Mouse (Mus musculus): Measurements from ENCODE around the gene Cfap126. TPM values are rescaled to one million over a fixed set of nuclear protein-coding genes. Genes with fewer than 3 reads are reported as not detected.

Cfap126 gene
- polyA plus RNA-seq, 1 experiment from 2014 or later = 2.9 TPM

DNA sequence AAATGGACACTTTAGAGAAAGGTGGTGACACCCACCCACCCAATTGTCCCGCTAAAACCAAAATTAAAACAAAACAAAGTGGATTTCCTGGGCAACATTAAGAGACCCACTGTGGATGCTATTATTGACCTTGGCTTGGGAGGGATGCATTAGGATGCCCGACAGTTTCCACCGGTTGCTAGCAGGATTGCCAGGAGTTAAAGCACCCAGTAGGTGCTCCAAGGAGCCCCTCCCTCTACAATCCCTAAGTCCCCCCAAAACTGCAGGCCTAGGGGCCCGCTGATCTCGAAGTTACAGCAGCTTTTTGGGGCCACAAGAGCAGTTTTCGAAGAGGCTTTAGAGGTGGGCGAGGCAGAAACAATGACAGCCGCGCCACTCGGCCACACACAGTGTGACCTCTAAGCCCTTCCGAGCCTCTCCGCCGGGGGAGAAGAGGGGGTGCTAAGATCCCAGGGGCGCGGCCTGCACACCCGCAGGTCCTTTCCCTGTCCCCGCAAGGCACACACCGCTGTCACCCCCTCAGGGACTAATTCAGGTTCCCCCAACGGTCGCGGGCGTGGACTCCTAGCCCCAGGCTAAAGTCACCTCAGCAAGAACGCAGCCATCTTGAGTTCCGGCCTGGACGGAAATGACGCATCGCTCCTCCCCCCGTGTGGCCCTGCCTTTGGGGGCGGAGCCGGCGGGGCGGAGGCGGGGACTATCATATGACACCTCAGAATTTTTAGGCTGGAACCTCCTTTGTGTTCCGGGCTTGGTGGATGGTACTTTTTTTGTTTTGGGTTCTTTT is 36.4 kb downstream of the Cfap126 start, which contains the start of the genes Sdhc and Mpz:
Gene Sdhc (minus strand): TSS at position 630 of the 787 bp plus-strand sequence.
Gene Mpz (plus strand): TSS at position 738 of the 787 bp plus-strand sequence.
- H3K36me3 ChIP-seq = peaks cover 7% of the 10 kb centered on the region
- H3K9ac ChIP-seq = peak within 1 kb of the TSS; percentile 95
- peaks cover 26% of the 10 kb centered on the region for H3K4me1 ChIP-seq (replicated peaks)
- H3K27me3 ChIP-seq = peaks cover 7% of the 10 kb centered on the region; the same call in 1 of the 2 replicates
- no peaks in the 10 kb centered on the region for H3K9me3 ChIP-seq
- H3K27ac ChIP-seq (replicated peaks) = peak within 1 kb of the TSS; percentile 85
- peak within 1 kb of the TSS; percentile 93 for H3K4me2 ChIP-seq
- peak within 1 kb of the TSS; percentile 94 for H3K4me3 ChIP-seq
- WGBS = under 1% methylated on average over 34 of the region's 34 CpGs
- peak; percentile 98 for ATAC-seq (ENCODE audit: low read depth)

DNA sequence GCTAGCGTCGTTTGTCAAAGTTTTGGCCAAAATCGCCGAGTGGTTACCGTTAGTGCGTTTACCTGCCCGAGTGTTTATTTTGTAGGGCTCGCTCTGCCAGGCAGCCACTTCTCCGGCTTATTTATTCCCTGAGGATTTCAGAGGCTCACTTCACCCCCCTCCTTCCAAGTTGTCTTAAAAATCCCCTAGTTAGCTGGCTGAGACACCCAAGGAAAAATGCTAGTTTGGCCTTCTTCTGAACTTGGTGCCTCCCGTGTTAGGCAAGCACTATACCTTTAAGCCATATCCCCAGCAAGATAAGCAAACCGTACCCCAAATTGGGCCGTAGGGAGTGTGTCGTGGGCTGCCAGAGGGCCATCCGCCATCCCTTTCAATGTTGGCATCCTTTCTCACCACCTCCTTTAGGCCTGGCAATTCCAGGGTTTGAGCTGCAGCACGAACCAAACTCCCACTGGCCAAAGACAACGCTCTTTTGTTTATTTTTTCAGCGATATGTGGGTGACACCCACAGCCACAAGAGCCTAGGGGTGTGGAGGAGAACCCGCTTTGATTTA is 37.2 kb downstream of the Cfap126 start:
- peak overlapping the region; percentile 93 for H3K4me2 ChIP-seq
- H3K27me3 ChIP-seq = peaks cover 10% of the 10 kb centered on the region
- ATAC-seq (ENCODE audit: low read depth) = peak; percentile 40
- H3K9ac ChIP-seq = peak overlapping the region; percentile 95
- peak overlapping the region; percentile 94 for H3K4me3 ChIP-seq
- H3K9me3 ChIP-seq = no peaks in the 10 kb centered on the region
- peak overlapping the region; percentile 85 for H3K27ac ChIP-seq (replicated peaks)
- H3K36me3 ChIP-seq = peaks cover 2% of the 10 kb centered on the region; the same call in 1 of the 2 replicates
- whole genome bisulfite sequencing = 7% methylated on average over 18 of the region's 18 CpGs
- H3K4me1 ChIP-seq (replicated peaks) = peaks cover 26% of the 10 kb centered on the region

DNA sequence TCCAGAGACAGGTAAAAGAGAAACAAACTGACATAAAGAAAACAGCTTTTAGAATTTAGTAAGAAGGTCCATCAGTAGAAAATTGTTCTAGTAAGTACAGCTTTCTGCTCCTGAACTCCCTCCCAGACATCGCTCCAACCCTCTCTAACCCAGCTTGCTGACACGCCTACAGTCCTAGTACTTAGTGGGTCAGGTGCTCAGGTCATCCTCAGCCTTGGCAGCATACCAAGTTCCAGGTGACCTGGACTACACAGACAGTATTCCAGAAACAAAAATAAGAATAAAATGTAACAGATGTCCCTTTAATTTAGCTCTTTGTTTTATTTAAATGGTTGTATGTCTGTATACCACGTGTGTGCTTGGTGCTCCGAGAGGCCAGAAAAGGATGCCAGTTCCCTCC is 38.2 kb downstream of the Cfap126 start:
- no peak overlapping the region for H3K9ac ChIP-seq
- H3K27me3 ChIP-seq = peaks cover 20% of the 10 kb centered on the region
- H3K27ac ChIP-seq (replicated peaks) = no peak overlapping the region
- H3K4me2 ChIP-seq = no peak overlapping the region
- H3K36me3 ChIP-seq = no peaks in the 10 kb centered on the region
- no peaks in the 10 kb centered on the region for H3K9me3 ChIP-seq
- no peak for ATAC-seq (ENCODE audit: low read depth)
- 82% methylated on average over 4 of the region's 4 CpGs for whole genome bisulfite sequencing
- no peak overlapping the region for H3K4me3 ChIP-seq
- H3K4me1 ChIP-seq (replicated peaks) = peaks cover 26% of the 10 kb centered on the region

DNA sequence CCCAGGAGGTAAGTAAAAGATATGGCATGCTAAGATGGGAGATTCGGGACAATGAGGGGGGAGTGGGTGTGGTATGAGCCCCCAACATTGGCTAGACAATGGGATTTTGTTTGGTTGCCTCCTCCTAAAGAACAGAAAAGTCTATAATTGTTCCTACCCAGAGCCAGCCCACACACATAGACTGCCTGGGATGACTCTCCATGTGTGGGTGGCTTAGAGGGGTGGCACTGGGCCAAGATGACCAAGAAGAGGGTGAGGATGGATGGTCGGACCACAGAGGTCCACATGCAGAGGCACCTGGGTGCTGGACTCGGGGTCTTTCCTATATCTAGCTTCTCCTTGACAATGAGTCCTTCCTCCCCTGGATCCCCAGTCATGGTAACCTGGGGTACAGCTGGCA is 42.9 kb downstream of the Cfap126 start:
- no peak for ATAC-seq (ENCODE audit: low read depth)
- Histone ChIP-seq H3K4me1 (replicated peaks) (peaks cover 9% of the 10 kb centered on the region; the same call in 1 of the 2 replicates), H3K36me3 (no peaks in the 10 kb centered on the region), H3K4me2 (peak overlapping the region; percentile 14; the same call in 1 of the 2 replicates), H3K27ac (replicated peaks) (no peak overlapping the region), H3K9me3 (no peaks in the 10 kb centered on the region), H3K4me3 (peak overlapping the region; percentile 2), H3K27me3 (peaks cover 55% of the 10 kb centered on the region), H3K9ac (no peak overlapping the region)
- WGBS = 62% methylated on average over 3 of the region's 3 CpGs

DNA sequence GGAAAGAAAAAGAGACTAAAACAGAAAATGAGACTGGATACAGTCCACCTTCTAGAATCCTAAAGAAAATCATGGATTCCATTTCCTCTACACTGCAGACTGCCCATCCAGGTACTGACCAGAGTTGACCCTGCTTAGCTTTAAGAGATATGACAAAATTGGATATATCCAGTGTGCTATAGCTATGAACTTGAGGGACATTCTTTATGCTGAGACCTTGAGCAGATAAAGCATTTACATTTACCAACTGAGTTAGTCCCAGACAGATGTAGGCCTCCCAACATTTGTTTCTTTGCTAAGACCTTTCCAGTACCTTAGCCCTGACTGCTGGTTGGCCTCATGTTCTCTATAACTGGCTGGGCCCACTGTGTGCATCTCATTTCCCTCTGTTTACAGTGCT is 44.2 kb downstream of the Cfap126 start:
- H3K27ac ChIP-seq (replicated peaks) = no peak overlapping the region
- no peak overlapping the region for H3K9ac ChIP-seq
- H3K4me3 ChIP-seq = no peak overlapping the region
- no peaks in the 10 kb centered on the region for H3K36me3 ChIP-seq
- H3K9me3 ChIP-seq = no peaks in the 10 kb centered on the region
- peaks cover 9% of the 10 kb centered on the region; the same call in 1 of the 2 replicates for H3K4me1 ChIP-seq (replicated peaks)
- no peak for ATAC-seq (ENCODE audit: low read depth)
- H3K4me2 ChIP-seq = no peak overlapping the region
- peaks cover 52% of the 10 kb centered on the region for H3K27me3 ChIP-seq

DNA sequence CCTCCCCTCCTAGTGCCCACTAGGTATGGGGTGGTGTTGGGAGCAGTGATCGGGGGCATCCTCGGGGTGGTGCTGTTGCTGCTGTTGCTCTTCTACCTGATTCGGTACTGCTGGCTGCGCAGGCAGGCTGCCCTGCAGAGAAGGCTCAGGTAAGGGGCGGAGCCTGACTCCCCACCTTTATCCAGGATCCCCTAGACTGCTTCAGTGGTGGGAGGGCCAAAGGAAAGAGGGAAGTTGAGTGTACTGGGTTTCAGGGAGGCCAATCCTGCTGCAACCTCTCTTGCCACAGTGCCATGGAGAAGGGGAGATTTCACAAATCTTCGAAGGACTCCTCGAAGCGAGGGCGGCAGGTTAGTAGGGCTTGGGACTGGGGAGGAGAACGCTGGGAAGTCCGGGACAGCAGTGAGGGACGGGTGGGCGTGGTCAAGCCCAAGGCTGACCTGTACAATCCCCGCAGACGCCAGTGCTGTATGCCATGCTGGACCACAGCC is 45.8 kb downstream of the Cfap126 start:
- peak overlapping the region; percentile 46 for H3K4me2 ChIP-seq
- H3K9ac ChIP-seq = 0 out of 2 replicates have a peak overlapping the region, but pooled peaks have one; percentile 12
- H3K27ac ChIP-seq (replicated peaks) = no peak overlapping the region
- WGBS = 5% methylated on average over 15 of the region's 15 CpGs
- H3K4me3 ChIP-seq = peak overlapping the region; percentile 17
- H3K27me3 ChIP-seq = peaks cover 52% of the 10 kb centered on the region
- no peaks in the 10 kb centered on the region for H3K36me3 ChIP-seq
- H3K4me1 ChIP-seq (replicated peaks) = peaks cover 9% of the 10 kb centered on the region; the same call in 1 of the 2 replicates
- no peak for ATAC-seq (ENCODE audit: low read depth)
- no peaks in the 10 kb centered on the region for H3K9me3 ChIP-seq

DNA sequence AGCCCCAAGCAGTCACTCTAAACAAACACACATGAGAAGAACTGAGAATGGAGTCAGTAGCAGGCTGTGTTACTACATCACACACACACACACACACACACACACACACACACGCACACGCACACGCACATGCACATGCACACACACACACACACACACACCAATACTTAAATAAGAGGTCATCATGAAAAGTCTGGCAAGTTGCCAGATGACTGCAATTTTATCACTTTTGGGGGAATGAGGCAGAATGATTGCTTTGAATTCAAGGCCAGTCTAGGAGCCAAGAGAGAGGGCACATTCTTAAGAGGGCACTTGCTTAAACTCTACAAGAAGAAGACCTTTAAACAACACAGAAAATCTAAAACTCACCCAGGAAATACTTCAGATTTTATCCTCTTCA is 48.8 kb downstream of the Cfap126 start:
- Histone ChIP-seq H3K27ac (replicated peaks) (no peak overlapping the region), H3K27me3 (peaks cover 32% of the 10 kb centered on the region), H3K36me3 (no peaks in the 10 kb centered on the region), H3K9me3 (no peaks in the 10 kb centered on the region), H3K4me3 (no peak overlapping the region), H3K9ac (no peak overlapping the region), H3K4me1 (replicated peaks) (peaks cover 9% of the 10 kb centered on the region; the same call in 1 of the 2 replicates), H3K4me2 (no peak overlapping the region)
- WGBS = 93% methylated on average over 3 of the region's 3 CpGs
- ATAC-seq (ENCODE audit: low read depth) = no peak

DNA sequence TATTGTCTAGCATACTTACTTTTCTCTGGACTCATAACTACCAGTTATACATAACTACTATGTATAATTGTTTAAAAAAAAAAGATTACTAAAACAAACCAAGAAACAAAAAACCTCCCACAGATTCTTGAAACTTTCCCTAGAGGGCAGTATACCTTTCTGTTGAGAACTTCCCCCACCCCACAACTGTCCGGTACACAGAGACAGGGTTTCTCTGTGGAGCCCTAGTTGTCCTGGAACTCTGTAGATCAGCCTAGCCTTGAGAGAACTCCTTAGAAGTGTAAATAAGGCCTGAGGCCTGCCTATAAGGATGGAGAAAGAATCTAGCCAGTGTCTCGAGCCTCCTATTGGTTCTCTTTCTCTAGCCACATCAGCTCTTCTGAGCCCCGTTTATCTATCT is 50.5 kb downstream of the Cfap126 start:
- no peak for ATAC-seq (ENCODE audit: low read depth)
- Histone ChIP-seq H3K4me3 (no peak overlapping the region), H3K27me3 (peaks cover 15% of the 10 kb centered on the region), H3K27ac (replicated peaks) (no peak overlapping the region), H3K4me1 (replicated peaks) (peaks cover 9% of the 10 kb centered on the region; the same call in 1 of the 2 replicates), H3K4me2 (no peak overlapping the region), H3K36me3 (no peaks in the 10 kb centered on the region), H3K9ac (no peak overlapping the region), H3K9me3 (no peaks in the 10 kb centered on the region)
- 35% methylated on average over 3 of the region's 3 CpGs for WGBS

DNA sequence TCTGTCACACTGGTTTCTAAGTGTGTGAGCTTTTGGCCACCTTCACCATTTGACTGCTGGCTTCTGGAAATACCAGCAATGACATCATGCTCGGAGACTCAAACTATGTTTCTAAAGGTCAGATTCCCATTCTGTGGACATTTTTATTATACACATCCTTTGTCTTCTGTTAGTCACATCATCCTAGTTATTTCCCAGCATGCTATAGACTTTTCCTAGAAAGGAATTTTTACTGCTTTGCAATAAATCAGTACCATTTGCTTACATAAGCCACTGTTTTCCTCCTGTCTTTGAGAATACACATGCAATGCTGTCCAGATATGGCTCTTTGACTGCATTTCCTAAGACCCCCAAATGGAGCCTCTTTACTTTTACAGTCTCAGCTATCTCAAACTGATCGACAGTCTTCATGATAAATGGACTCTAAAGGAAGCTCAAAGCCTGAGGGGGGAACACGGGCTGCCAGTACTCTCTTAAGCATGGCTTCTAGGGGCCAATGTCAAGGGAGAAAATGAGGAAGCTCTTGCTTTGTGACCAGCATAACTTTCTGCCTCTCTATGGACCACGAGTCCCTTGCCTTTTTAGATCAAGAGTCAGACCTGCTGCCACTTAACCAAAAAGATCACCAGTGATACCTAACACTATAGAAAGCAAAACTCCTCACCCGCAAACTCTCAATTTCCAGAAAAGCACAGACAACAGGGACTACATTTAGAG is 52.1 kb downstream of the Cfap126 start:
- no peak for ATAC-seq (ENCODE audit: low read depth)
- Histone ChIP-seq H3K27ac (replicated peaks) (no peak overlapping the region), H3K36me3 (no peaks in the 10 kb centered on the region), H3K9ac (no peak overlapping the region), H3K4me2 (no peak overlapping the region), H3K27me3 (peaks cover under 1% of the 10 kb centered on the region), H3K9me3 (no peaks in the 10 kb centered on the region), H3K4me3 (no peak overlapping the region), H3K4me1 (replicated peaks) (no peaks in the 10 kb centered on the region)
- 73% methylated on average over 5 of the region's 5 CpGs for WGBS

DNA sequence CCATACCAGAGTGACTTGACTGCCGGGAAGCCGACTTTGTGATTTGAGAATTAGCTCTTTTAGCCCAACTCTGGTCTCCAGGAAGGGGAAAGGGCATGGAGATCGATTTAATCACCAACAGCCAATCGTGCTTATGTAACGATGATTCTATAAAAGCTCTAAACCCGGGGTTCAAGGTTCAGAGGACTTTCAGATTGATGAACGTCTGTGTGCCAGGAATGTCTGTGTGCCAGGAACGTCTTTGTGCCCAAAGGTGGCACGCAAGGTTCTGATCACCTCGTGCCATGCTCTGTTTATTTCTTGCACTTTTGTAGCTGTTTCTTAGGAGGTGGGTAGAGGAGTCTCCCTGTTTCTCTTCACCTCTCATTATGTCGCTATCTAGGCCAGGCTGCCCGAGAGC is 55.2 kb downstream of the Cfap126 start:
- Histone ChIP-seq H3K4me1 (replicated peaks) (no peaks in the 10 kb centered on the region), H3K9ac (no peak overlapping the region), H3K27ac (replicated peaks) (no peak overlapping the region), H3K4me3 (no peak overlapping the region), H3K27me3 (no peaks in the 10 kb centered on the region; the same call in 1 of the 2 replicates), H3K9me3 (no peaks in the 10 kb centered on the region), H3K4me2 (no peak overlapping the region), H3K36me3 (no peaks in the 10 kb centered on the region)
- no peak for ATAC-seq (ENCODE audit: low read depth)
- 90% methylated on average over 12 of the region's 12 CpGs for WGBS

DNA sequence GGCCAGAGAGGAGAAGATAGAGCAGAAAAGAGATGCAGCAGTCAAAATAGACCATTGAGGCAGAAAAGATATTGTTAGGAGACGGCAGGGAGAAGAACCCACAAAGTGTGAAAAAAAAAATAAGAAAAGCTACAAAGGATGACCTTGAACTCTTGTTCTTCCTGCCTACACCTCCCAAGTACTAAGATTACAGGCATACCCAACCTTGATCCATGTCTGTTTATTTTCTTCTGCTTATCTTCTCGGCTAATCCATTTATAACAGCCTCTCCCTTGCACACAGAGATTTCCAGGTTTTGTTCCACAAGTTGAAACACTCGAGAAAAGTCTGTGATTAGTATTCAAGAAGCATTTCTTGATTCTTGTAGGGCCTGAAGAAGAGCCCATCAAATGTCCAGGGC is 56.2 kb downstream of the Cfap126 start:
- 71% methylated on average over 3 of the region's 3 CpGs for WGBS
- H3K27me3 ChIP-seq = no peaks in the 10 kb centered on the region; the same call in 1 of the 2 replicates
- H3K27ac ChIP-seq (replicated peaks) = no peak overlapping the region
- no peak for ATAC-seq (ENCODE audit: low read depth)
- no peak overlapping the region for H3K4me2 ChIP-seq
- H3K9me3 ChIP-seq = no peaks in the 10 kb centered on the region
- H3K9ac ChIP-seq = no peak overlapping the region
- H3K36me3 ChIP-seq = no peaks in the 10 kb centered on the region
- H3K4me1 ChIP-seq (replicated peaks) = no peaks in the 10 kb centered on the region
- no peak overlapping the region for H3K4me3 ChIP-seq

DNA sequence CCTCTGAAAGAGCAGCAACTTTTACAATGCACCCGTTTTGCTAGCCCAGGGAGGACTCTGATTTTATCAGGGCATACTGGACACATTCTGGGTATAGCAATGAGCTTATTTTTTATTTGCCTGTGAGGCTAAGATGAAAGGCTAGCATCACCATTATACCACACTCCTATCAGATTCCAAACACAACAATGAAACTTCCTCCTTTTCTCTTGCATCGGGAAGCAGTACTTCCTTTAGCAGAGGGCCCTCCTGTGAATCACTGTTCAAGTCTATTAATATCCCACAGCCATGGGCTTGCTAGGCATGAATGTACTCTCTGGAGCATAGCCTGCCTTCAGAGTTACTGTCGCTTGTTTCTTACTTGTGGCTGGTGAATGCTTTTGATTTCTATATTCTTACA is 57.4 kb downstream of the Cfap126 start:
- ATAC-seq (ENCODE audit: low read depth) = no peak
- Histone ChIP-seq H3K9ac (no peak overlapping the region), H3K27ac (replicated peaks) (0 out of 2 replicates have a peak overlapping the region, but pooled peaks have one; percentile 6), H3K36me3 (no peaks in the 10 kb centered on the region), H3K9me3 (no peaks in the 10 kb centered on the region), H3K27me3 (no peaks in the 10 kb centered on the region; the same call in 1 of the 2 replicates), H3K4me1 (replicated peaks) (no peaks in the 10 kb centered on the region), H3K4me3 (no peak overlapping the region), H3K4me2 (no peak overlapping the region)
- WGBS = 69% methylated on average over 3 of the region's 3 CpGs
